Mouse (Mus musculus): Measurements from ENCODE around the gene Nhlh1.

Gene Nhlh1

GRCm38 (mm10) chr1:172053541-172054440 lies 3.6 kb downstream of the Nhlh1 start:
- DNase-seq (ENCODE audit: low spot score), result no peak

- no peak for DNase-seq (ENCODE audit: low spot score)
Measured at GRCm38 (mm10) chr1:172052766-172053279, 4.5 kb downstream of the Nhlh1 start.

DNA sequence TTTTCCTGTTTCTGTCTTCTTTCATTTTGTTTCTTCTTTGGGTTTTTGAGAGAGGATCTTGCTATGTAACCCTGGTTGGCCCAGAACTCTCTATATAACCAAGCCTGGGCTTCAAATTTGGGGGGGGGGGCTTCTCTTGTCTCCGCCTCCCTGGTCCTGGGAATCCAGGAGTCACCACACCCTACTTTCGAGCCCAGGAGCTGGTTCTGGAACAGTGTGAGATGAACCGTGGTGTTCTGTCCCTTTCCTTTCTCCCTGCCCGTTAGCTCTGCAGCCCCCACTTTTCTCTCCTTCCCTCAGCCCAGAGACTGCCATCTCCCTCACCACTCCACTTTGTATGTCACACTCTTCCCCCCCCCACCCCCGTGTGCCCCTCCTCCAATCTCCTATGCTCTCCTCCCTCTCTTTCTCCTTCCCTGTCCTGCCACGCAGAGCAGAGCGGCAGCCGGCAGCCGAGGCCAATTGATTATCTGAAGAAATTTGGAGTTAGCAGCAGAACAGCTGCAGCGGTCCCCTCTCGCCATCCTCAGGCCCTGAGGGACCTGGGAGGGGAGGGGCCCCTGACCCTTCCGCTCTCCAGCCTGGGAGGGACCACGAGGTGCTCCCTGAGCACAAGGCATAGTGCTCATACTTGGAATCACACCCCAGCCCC lies 8.1 kb downstream of the Nhlh1 start:
- no peak for DNase-seq (ENCODE audit: low spot score)

GRCm38 (mm10) chr1:172048241-172048734 lies 9.1 kb downstream of the Nhlh1 start:
- DNase-seq (ENCODE audit: low spot score), result no peak

- no peak for DNase-seq (ENCODE audit: low spot score)
Measured at GRCm38 (mm10) chr1:172046938-172047337, 10.4 kb downstream of the Nhlh1 start.

GRCm38 (mm10) chr1:172046410-172046809 lies 11.0 kb downstream of the Nhlh1 start:
- DNase-seq (ENCODE audit: low spot score), result no peak

- no peak for DNase-seq (ENCODE audit: low spot score)
Measured at GRCm38 (mm10) chr1:172029914-172030313, 27.5 kb downstream of the Nhlh1 start.

GRCm38 (mm10) chr1:172028394-172029275 lies 28.7 kb downstream of the Nhlh1 start, which contains the start of gene Vangl2:
TSS of gene Vangl2 (minus strand) at chr1:172028444.
- no peak for DNase-seq (ENCODE audit: low spot score)

GRCm38 (mm10) chr1:172027809-172028102 lies 29.6 kb downstream of the Nhlh1 start:
- no peak for DNase-seq (ENCODE audit: low spot score)

GRCm38 (mm10) chr1:172027010-172027808 lies 30.2 kb downstream of the Nhlh1 start:
- DNase-seq (ENCODE audit: low spot score), result peak; percentile 74

- no peak for DNase-seq (ENCODE audit: low spot score)
Measured at GRCm38 (mm10) chr1:172026201-172026901, 31.0 kb downstream of the Nhlh1 start.

DNA sequence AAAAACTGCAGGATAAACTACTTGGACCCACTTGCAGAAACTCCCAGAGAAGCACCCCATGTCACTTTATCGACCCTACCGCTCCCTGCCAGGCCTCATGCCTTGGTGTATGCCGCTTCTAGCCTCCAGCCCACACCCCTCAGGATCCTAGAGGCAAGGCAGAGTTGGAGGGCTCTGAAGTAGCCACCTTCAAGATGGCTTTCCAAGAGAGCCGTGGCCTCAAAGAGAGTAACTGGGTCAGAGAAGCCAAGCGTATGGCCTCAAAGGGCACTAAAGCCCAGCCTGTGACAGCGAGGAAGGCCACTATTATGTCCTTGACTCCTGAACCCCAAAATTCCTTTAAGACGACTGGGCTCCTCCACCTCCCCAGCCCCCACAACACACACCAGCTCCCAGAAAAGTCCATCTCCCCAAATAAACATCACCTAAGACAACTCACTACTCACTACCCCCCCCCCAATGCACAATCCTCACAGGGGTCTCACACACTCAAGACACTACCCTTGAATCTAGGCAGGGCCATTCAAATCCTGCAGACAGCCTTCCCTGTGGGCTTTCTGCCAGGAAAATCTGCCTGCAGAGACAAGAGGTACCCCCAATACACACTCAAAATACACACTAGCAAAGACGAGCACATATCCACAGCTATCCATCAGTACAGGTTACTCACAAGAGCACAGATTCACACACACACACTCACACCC lies 32.0 kb downstream of the Nhlh1 start:
- no peak for DNase-seq (ENCODE audit: low spot score)

GRCm38 (mm10) chr1:172024140-172024895 lies 33.1 kb downstream of the Nhlh1 start:
- DNase-seq (ENCODE audit: low spot score), result no peak

- DNase-seq (ENCODE audit: low spot score), result no peak
Measured at GRCm38 (mm10) chr1:172019863-172020521, 37.4 kb downstream of the Nhlh1 start.

DNA sequence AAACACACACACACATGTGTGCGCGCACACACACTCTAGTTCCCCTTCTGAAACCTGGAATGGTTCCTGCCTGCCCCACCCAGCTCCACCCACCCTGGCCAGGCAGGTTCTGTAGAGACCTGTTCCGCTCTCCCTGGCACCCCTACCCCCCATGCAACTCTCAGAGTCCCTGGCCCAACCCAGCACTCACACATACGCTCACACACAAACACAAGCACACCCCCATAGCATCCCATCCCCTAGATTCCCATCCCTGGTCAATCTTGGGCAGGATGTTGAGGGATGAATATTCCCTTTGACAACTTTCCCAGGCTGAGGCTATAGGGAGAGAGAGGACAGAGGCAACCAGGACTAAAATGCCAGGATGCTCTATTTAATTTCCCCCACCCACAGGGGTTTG lies 38.0 kb downstream of the Nhlh1 start:
- DNase-seq (ENCODE audit: low spot score), result no peak

DNA sequence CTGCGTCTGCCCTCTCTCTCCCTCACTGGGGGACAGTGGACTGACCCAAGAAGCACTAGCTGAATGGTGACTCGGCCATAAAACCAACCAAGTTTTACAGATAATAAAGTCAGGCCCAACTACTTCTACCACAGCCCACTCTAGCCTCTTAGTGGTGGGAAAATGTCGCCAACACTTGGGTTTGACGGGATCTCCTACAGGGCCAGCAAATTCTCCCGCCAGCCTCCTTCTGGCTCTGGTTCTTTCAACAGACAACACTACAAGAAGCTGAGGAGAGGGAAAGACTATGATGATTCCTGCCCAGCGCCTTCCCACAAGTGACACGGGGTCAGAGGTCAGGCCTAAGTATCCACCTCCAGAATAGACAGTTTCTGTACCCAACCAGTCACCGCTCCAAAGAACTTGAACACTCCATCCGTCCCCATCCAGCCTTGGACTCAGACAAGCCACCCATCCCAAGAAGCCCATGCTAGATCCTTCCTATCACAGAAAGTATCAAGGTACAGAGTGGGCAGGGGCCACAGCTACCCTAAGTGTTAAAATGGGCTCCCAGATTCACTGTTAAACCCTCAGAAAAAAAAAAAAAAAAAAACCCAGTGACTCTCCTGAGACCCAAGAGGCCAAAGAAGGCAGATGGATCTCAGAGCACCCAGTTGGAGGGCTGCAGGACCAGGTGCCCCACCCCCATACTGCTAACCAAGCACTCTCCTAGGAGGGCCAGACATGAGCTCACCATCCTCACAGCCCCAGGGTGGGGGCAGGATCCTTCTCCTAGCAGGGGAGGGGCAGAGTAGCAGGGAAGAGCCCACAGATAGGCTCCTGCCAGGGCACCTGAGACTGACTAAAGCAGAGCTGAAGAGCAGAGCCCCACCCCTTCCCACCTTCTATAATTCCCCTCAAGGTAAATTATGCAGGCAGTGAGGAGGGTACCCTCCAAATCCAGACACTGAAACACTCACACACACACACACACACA lies 38.7 kb downstream of the Nhlh1 start:
- no peak for DNase-seq (ENCODE audit: low spot score)

DNA sequence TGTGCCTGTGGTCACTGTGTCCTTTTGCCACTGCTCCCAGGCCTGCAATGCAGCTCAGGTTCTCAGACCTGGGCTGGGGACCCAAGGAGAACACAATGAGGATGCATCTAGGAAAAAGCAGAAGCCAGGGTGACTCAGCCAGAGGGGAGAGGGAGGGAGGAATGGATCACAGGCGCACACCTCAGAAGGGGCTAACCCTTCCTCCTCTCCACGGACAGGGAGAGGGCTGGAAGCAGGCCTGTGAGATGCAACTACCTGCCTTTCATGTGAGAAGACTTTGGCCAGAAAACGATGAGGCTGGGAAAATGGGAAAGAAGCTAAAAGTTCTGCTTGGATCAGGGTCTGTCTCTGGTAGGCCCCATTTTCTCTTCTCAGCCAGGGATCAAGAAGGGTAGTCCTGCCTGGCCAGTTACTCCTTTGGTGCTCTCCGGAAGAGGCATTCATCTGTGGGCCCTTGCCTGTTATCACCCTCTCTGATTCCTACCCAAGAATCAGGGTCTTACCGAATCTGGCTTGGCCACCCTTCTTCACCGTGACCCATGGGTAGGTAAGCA lies 39.8 kb downstream of the Nhlh1 start:
- no peak for DNase-seq (ENCODE audit: low spot score)
